Mouse (Mus musculus): ENCODE measurements around the gene Gnl1. TPM values are rescaled to one million over a fixed set of nuclear protein-coding genes. Genes with fewer than 3 reads are reported as not detected.
"Not testable (repeated sequence)": the region's sequence is repeated elsewhere in the genome, so short reads cannot be mapped to it uniquely, and the experiment has no call there.

Gene Gnl1
- polyA plus RNA-seq, 1 experiment from 2014 or later, result 65.1 TPM

GRCm38 (mm10) chr17:36030703-36031582 lies 51.3 kb downstream of the Gnl1 start:
- peaks cover 10% of the 10 kb centered on the region; the same call in 1 of the 2 replicates for H3K27me3 ChIP-seq
- 55% methylated on average over 8 of the region's 8 CpGs for WGBS
- H3K36me3 ChIP-seq; H3K9me3 ChIP-seq; H3K4me1 ChIP-seq; ATAC-seq (ENCODE audit: low FRiP score, low read depth); H3K27ac ChIP-seq: not testable (repeated sequence)
- 0 out of 2 replicates have a peak overlapping the region, but pooled peaks have one; percentile 64 for H3K9ac ChIP-seq
- H3K4me2 ChIP-seq (replicated peaks), result peak overlapping the region; percentile 90
- H3K4me3 ChIP-seq, result peak overlapping the region; percentile 53

GRCm38 (mm10) chr17:36031583-36032331 lies 52.1 kb downstream of the Gnl1 start:
- under 1% methylated on average over 40 of the region's 40 CpGs for whole genome bisulfite sequencing
- peaks cover 10% of the 10 kb centered on the region; the same call in 1 of the 2 replicates for H3K27me3 ChIP-seq
- not testable (repeated sequence) for H3K9me3 ChIP-seq, H3K36me3 ChIP-seq, H3K27ac ChIP-seq, H3K4me1 ChIP-seq
- H3K4me2 ChIP-seq (replicated peaks), result peak overlapping the region; percentile 90
- ATAC-seq (ENCODE audit: low FRiP score, low read depth), result peak; percentile 51; the same call in 1 of the 2 replicates
- peak overlapping the region; percentile 64 for H3K9ac ChIP-seq
- H3K4me3 ChIP-seq, result peak overlapping the region; percentile 53

GRCm38 (mm10) chr17:36032351-36032875 lies 52.8 kb downstream of the Gnl1 start, which contains the start of gene H2-T23:
Gene H2-T23 (minus strand): TSS chr17:36032855.
- Histone ChIP-seq H3K4me3 (peak within 1 kb of the TSS; percentile 53), H3K4me2 (replicated peaks) (peak within 1 kb of the TSS; percentile 90), H3K27me3 (peaks cover 10% of the 10 kb centered on the region; the same call in 1 of the 2 replicates), H3K9ac (peak within 1 kb of the TSS; percentile 64)
- H3K9me3 ChIP-seq, H3K36me3 ChIP-seq, H3K4me1 ChIP-seq, H3K27ac ChIP-seq: not testable (repeated sequence)
- peak; percentile 48; the same call in 1 of the 2 replicates for ATAC-seq (ENCODE audit: low FRiP score, low read depth)
- WGBS, result under 1% methylated on average over 22 of the region's 25 CpGs

GRCm38 (mm10) chr17:36034524-36034923 lies 54.9 kb downstream of the Gnl1 start:
- H3K4me2 ChIP-seq (replicated peaks); H3K4me3 ChIP-seq; H3K9me3 ChIP-seq; H3K9ac ChIP-seq; H3K27ac ChIP-seq; ATAC-seq (ENCODE audit: low FRiP score, low read depth); H3K36me3 ChIP-seq; H3K4me1 ChIP-seq: not testable (repeated sequence)
- 56% methylated on average over 3 of the region's 3 CpGs for WGBS
- H3K27me3 ChIP-seq, result peaks cover 10% of the 10 kb centered on the region; the same call in 1 of the 2 replicates

- H3K4me1 ChIP-seq; H3K4me3 ChIP-seq; H3K4me2 ChIP-seq (replicated peaks); H3K27ac ChIP-seq; H3K9ac ChIP-seq; H3K9me3 ChIP-seq; H3K36me3 ChIP-seq: not testable (repeated sequence)
- WGBS, result 30% methylated on average over 3 of the region's 3 CpGs
- ATAC-seq (ENCODE audit: low FRiP score, low read depth), result peak; percentile 60
- peaks cover 10% of the 10 kb centered on the region; the same call in 1 of the 2 replicates for H3K27me3 ChIP-seq
These were observed 55.5 kb downstream of the Gnl1 start for GRCm38 (mm10) chr17:36035010-36035638.

- not testable (repeated sequence) for H3K4me2 ChIP-seq (replicated peaks); ATAC-seq (ENCODE audit: low FRiP score, low read depth); H3K9ac ChIP-seq; H3K4me1 ChIP-seq; H3K4me3 ChIP-seq; H3K36me3 ChIP-seq; H3K9me3 ChIP-seq; H3K27ac ChIP-seq
- H3K27me3 ChIP-seq, result peaks cover 13% of the 10 kb centered on the region; the same call in 1 of the 2 replicates
- WGBS, result 87% methylated on average over 13 of the region's 13 CpGs
These were observed 56.5 kb downstream of the Gnl1 start for GRCm38 (mm10) chr17:36036126-36036525.

MicroRNA genes within 50 kb of the gene (microRNA counts, 519-probe panel; counts per million panel counts)
- microRNA mmu-miR-877, result 1,070 counts per million, percentile 7 among the panel's probes with 10 or more counts

Small RNAs within 50 kb of the gene (microRNA-seq; reads per million reads assigned to microRNA genes)
- 38.1 reads per million, percentile 41 among the genes with 10 or more reads in this experiment for gene Mir877

Other genes with a start within 250 kb of the Gnl1 start
- gene Ier3, start 158.2 kb upstream of the Gnl1 start, polyA plus RNA-seq (2015; fragmentation: Nextera tagmentation; extraction: Ambion mirVana), result 13.7 and 14.7 TPM in 2 replicates
- 50.2 and 57.5 TPM in 2 replicates for gene Flot1, start 156.6 kb upstream of the Gnl1 start, polyA plus RNA-seq (2015; fragmentation: Nextera tagmentation; extraction: Ambion mirVana)
- gene Tubb5, start 141.5 kb upstream of the Gnl1 start, polyA plus RNA-seq (2015; fragmentation: Nextera tagmentation; extraction: Ambion mirVana), result 1,168 and 1,170 TPM in 2 replicates
- 13.5 and 15.5 TPM in 2 replicates for gene Mdc1, start 138.3 kb upstream of the Gnl1 start, polyA plus RNA-seq (2015; fragmentation: Nextera tagmentation; extraction: Ambion mirVana)
- 54.9 and 55.1 TPM in 2 replicates for gene Nrm, start 118.5 kb upstream of the Gnl1 start, polyA plus RNA-seq (2015; fragmentation: Nextera tagmentation; extraction: Ambion mirVana)
- 22.4 and 27.6 TPM in 2 replicates for gene Ppp1r18, start 114.3 kb upstream of the Gnl1 start, polyA plus RNA-seq (2015; fragmentation: Nextera tagmentation; extraction: Ambion mirVana)
- 41.8 and 42.5 TPM in 2 replicates for gene Dhx16, start 100.0 kb upstream of the Gnl1 start, polyA plus RNA-seq (2015; fragmentation: Nextera tagmentation; extraction: Ambion mirVana)
- 21.9 and 25.0 TPM in 2 replicates for gene 2310061I04Rik, start 82.4 kb upstream of the Gnl1 start, polyA plus RNA-seq (2015; fragmentation: Nextera tagmentation; extraction: Ambion mirVana)
- gene Atat1, start 69.8 kb upstream of the Gnl1 start, polyA plus RNA-seq (2015; fragmentation: Nextera tagmentation; extraction: Ambion mirVana), result 128 and 139 TPM in 2 replicates
- gene Mrps18b, start 63.5 kb upstream of the Gnl1 start, polyA plus RNA-seq (2015; fragmentation: Nextera tagmentation; extraction: Ambion mirVana), result 67.1 and 67.5 TPM in 2 replicates
- gene Ppp1r10, start 63.4 kb upstream of the Gnl1 start, polyA plus RNA-seq (2015; fragmentation: Nextera tagmentation; extraction: Ambion mirVana), result 42.4 and 43.7 TPM in 2 replicates
- gene Abcf1, start 10.1 kb upstream of the Gnl1 start, polyA plus RNA-seq (2015; fragmentation: Nextera tagmentation; extraction: Ambion mirVana), result 104 and 109 TPM in 2 replicates
- 44.4 and 46.4 TPM in 2 replicates for gene Prr3, start 385 bp downstream of the Gnl1 start, polyA plus RNA-seq (2015; fragmentation: Nextera tagmentation; extraction: Ambion mirVana)
- 3.4 and 4.1 TPM in 2 replicates for gene H2-T24, start 40.7 kb downstream of the Gnl1 start, polyA plus RNA-seq (2015; fragmentation: Nextera tagmentation; extraction: Ambion mirVana)
- 7.3 TPM in 2 replicates for gene H2-T23, start 53.0 kb downstream of the Gnl1 start, polyA plus RNA-seq (2015; fragmentation: Nextera tagmentation; extraction: Ambion mirVana)
- gene H2-T22, start 62.9 kb downstream of the Gnl1 start, polyA plus RNA-seq (2015; fragmentation: Nextera tagmentation; extraction: Ambion mirVana), result 18.8 and 21.1 TPM in 2 replicates
- not detected in 2 replicates for gene Gm6034, start 63.1 kb downstream of the Gnl1 start, polyA plus RNA-seq (2015; fragmentation: Nextera tagmentation; extraction: Ambion mirVana)
- gene Gm11127, start 78.5 kb downstream of the Gnl1 start, polyA plus RNA-seq (2015; fragmentation: Nextera tagmentation; extraction: Ambion mirVana), result not detected in 2 replicates
- gene Gm19684, start 141.8 kb downstream of the Gnl1 start, polyA plus RNA-seq (2015; fragmentation: Nextera tagmentation; extraction: Ambion mirVana), result not detected in 2 replicates
- not detected in 2 replicates for gene Gm7030, start 149.6 kb downstream of the Gnl1 start, polyA plus RNA-seq (2015; fragmentation: Nextera tagmentation; extraction: Ambion mirVana)
- gene Gm8909, start 188.7 kb downstream of the Gnl1 start, polyA plus RNA-seq (2015; fragmentation: Nextera tagmentation; extraction: Ambion mirVana), result not detected in 2 replicates
- 0.09 TPM in 1 of 2 replicates, not detected in the other for gene H2-T3, start 210.4 kb downstream of the Gnl1 start, polyA plus RNA-seq (2015; fragmentation: Nextera tagmentation; extraction: Ambion mirVana)